Mouse (Mus musculus) stomach, postnatal 0 days (tissue): ENCODE measurements around the gene Ank3.

Experiments
- CTCF ChIP-seq: IDR thresholded peaks from 2 replicates; pipeline ENCODE4 v1.5.1; 2016; ENCODE audit warnings: antibody characterized with exemption, low read depth, mild to moderate bottlenecking, moderate library complexity
- EP300 ChIP-seq: optimal IDR thresholded peaks from 2 replicates; pipeline ENCODE3; 2016; ENCODE audit warnings: antibody characterized with exemption

GRCm38 (mm10) chr10:69373796-69374550 lies 24.6 kb upstream of the Ank3 start:
- TF ChIP-seq CTCF = no peak
- TF ChIP-seq EP300 = no peak
